In genomic region chr1:38252766-38253079, GRCm38 (mm10) we compare ENCODE assay signal across 8 mouse cellular contexts.
DNase-seq lines count a peak whose midpoint lies in the region; ATAC-seq lines count a peak whose summit lies in the region.

No protein-coding gene starts in this region.

- H3K4me1 ChIP-seq in forebrain, embryonic 14.5 days (ENCODE audit: control insufficient read depth, insufficient read depth, low read length) = no peaks in the 10 kb centered on the region
- H3K4me1 ChIP-seq in forebrain, embryonic 15.5 days = peaks cover 11% of the 10 kb centered on the region

- peak; percentile 80 for DNase-seq in forebrain, embryonic 14.5 days (ENCODE audit: low spot score)
- DNase-seq in 416B (ENCODE audit: low read depth) = peak; percentile 41
- DNase-seq in T-cell, adult 2 months (ENCODE audit: low spot score) = peak; percentile 41
- peak; percentile 14 for DNase-seq in kidney, postnatal 14 days
- DNase-seq in spleen, postnatal 4 days (ENCODE audit: low spot score in 2 of 2) = peak; percentile 41 to 69
- no peak for DNase-seq in urinary bladder, postnatal 25 days (ENCODE audit: low spot score)
- DNase-seq in layer of hippocampus, postnatal 14 days (ENCODE audit: low spot score in 2 of 2) = no peak

- H3K4me3 ChIP-seq in forebrain, embryonic 14.5 days (ENCODE audit: low read depth, low read length) = no peak overlapping the region
- no peak overlapping the region for H3K4me3 ChIP-seq in forebrain, embryonic 15.5 days

- H3K36me3 ChIP-seq in forebrain, embryonic 14.5 days (ENCODE audit: control insufficient read depth, insufficient read depth, low read length) = no peaks in the 10 kb centered on the region
- no peaks in the 10 kb centered on the region for H3K36me3 ChIP-seq in forebrain, embryonic 15.5 days

- H3K4me2 ChIP-seq in forebrain, embryonic 14.5 days (ENCODE audit: low read length) = no peak overlapping the region
- no peak overlapping the region for H3K4me2 ChIP-seq in forebrain, embryonic 15.5 days (replicated peaks)

- no peaks in the 10 kb centered on the region for H3K9me3 ChIP-seq in forebrain, embryonic 14.5 days (replicated peaks; ENCODE audit: control insufficient read depth, low read length)
- H3K9me3 ChIP-seq in forebrain, embryonic 15.5 days = no peaks in the 10 kb centered on the region

- no peak overlapping the region for H3K27ac ChIP-seq in forebrain, embryonic 14.5 days (ENCODE audit: low read depth, low read length)
- H3K27ac ChIP-seq in forebrain, embryonic 15.5 days (replicated peaks) = no peak overlapping the region

- peak; percentile 26; the same call in 1 of the 2 replicates for ATAC-seq in forebrain, embryonic 14.5 days
- no peak for ATAC-seq in forebrain, embryonic 15.5 days (replicated peaks)

- no peaks in the 10 kb centered on the region for H3K27me3 ChIP-seq in forebrain, embryonic 14.5 days (replicated peaks; ENCODE audit: control insufficient read depth, insufficient read depth, low read length)
- no peaks in the 10 kb centered on the region for H3K27me3 ChIP-seq in forebrain, embryonic 15.5 days

- no peak overlapping the region for H3K9ac ChIP-seq in forebrain, embryonic 14.5 days (ENCODE audit: low read length)
- H3K9ac ChIP-seq in forebrain, embryonic 15.5 days (replicated peaks) = no peak overlapping the region

- WGBS in forebrain, embryonic 14.5 days = 33% methylated on average over 2 of the region's 2 CpGs
- WGBS in forebrain, embryonic 15.5 days = 28% methylated on average over 2 of the region's 2 CpGs

Comparison
In these comparisons a context has a peak if more than half of its experiments do, and no peak if none do; other contexts are left out.
1. DNase-seq: peak in forebrain, embryonic 14.5 days (single experiment), 416B (single experiment), T-cell, adult 2 months (single experiment), kidney, postnatal 14 days (single experiment) and spleen, postnatal 4 days (2 of 2); none in urinary bladder, postnatal 25 days (single experiment) and layer of hippocampus, postnatal 14 days (0 of 2).